Mouse (Mus musculus): ENCODE results near the gene Ccnl2. TPM values are rescaled to one million over a fixed set of nuclear protein-coding genes. Genes with fewer than 3 reads are reported as not detected.

Gene Ccnl2
- polyA plus RNA-seq (2017; shearing (Covaris generic)) = 336 TPM

GRCm38 (mm10) chr4:155811929-155812664, at the start of gene Ccnl2:
Ccnl2 (plus strand) TSS chr4:155812489.

GRCm38 (mm10) chr4:155774280-155774754, 38.0 kb upstream of the Ccnl2 start, which contains the start of gene Vwa1:
Vwa1 (minus strand) TSS chr4:155774698.

GRCm38 (mm10) chr4:155785819-155786218, 26.5 kb upstream of the Ccnl2 start, which contains the start of gene Tmem88b:
Tmem88b (minus strand) TSS chr4:155785874.

GRCm38 (mm10) chr4:155790021-155790489, 22.2 kb upstream of the Ccnl2 start, which contains the start of gene Ankrd65:
Ankrd65 (plus strand) TSS chr4:155790439.

GRCm38 (mm10) chr4:155802741-155803339, 9.4 kb upstream of the Ccnl2 start, which contains the start of gene Mrpl20:
Mrpl20 (plus strand) TSS chr4:155802878.

GRCm38 (mm10) chr4:155831205-155831766, 19.0 kb downstream of the Ccnl2 start, which contains the start of gene Aurkaip1:
Aurkaip1 (plus strand) TSS chr4:155831272.

GRCm38 (mm10) chr4:155839483-155839910, 27.2 kb downstream of the Ccnl2 start, which contains the start of gene Mxra8:
Mxra8 (plus strand) TSS chr4:155839680.

GRCm38 (mm10) chr4:155846871-155847578, 34.7 kb downstream of the Ccnl2 start, which contains the start of gene Dvl1:
Dvl1 (plus strand) TSS chr4:155847402.

GRCm38 (mm10) chr4:155863001-155863400, 50.7 kb downstream of the Ccnl2 start, which contains the start of gene Tas1r3:
Tas1r3 (minus strand) TSS chr4:155863362.

GRCm38 (mm10) chr4:155869317-155870033, 57.2 kb downstream of the Ccnl2 start, which contains the start of the genes Cptp and Ints11:
Cptp (minus strand) TSS chr4:155869440.
Ints11 (plus strand) TSS chr4:155869546.

Other genes with a start within 250 kb of the Ccnl2 start
- 25.6 TPM for gene Slc35e2, start 211.1 kb upstream of the Ccnl2 start, polyA plus RNA-seq (2017; shearing (Covaris generic))
- 793 TPM for gene Cdk11b, start 187.6 kb upstream of the Ccnl2 start, polyA plus RNA-seq (2017; shearing (Covaris generic))
- not detected for gene Gm10563, start 167.1 kb upstream of the Ccnl2 start, polyA plus RNA-seq (2017; shearing (Covaris generic))
- gene Mmp23, start 159.1 kb upstream of the Ccnl2 start, polyA plus RNA-seq (2017; shearing (Covaris generic)) = not detected
- gene Mib2, start 143.3 kb upstream of the Ccnl2 start, polyA plus RNA-seq (2017; shearing (Covaris generic)) = 48.6 TPM
- gene Fndc10, start 118.1 kb upstream of the Ccnl2 start, polyA plus RNA-seq (2017; shearing (Covaris generic)) = 11.6 TPM
- gene Ssu72, start 107.7 kb upstream of the Ccnl2 start, polyA plus RNA-seq (2017; shearing (Covaris generic)) = 83.3 TPM
- gene Tmem240, start 77.7 kb upstream of the Ccnl2 start, polyA plus RNA-seq (2017; shearing (Covaris generic)) = 0.11 TPM
- gene Atad3a, start 51.4 kb upstream of the Ccnl2 start, polyA plus RNA-seq (2017; shearing (Covaris generic)) = 69.8 TPM
- 0.14 TPM for gene Vwa1, start 37.8 kb upstream of the Ccnl2 start, polyA plus RNA-seq (2017; shearing (Covaris generic))
- not detected for gene Tmem88b, start 26.6 kb upstream of the Ccnl2 start, polyA plus RNA-seq (2017; shearing (Covaris generic))
- gene Ankrd65, start 22.1 kb upstream of the Ccnl2 start, polyA plus RNA-seq (2017; shearing (Covaris generic)) = not detected
- gene Mrpl20, start 9.6 kb upstream of the Ccnl2 start, polyA plus RNA-seq (2017; shearing (Covaris generic)) = 52.7 TPM
- 103 TPM for gene Aurkaip1, start 18.8 kb downstream of the Ccnl2 start, polyA plus RNA-seq (2017; shearing (Covaris generic))
- 1.7 TPM for gene Mxra8, start 27.2 kb downstream of the Ccnl2 start, polyA plus RNA-seq (2017; shearing (Covaris generic))
- gene Dvl1, start 34.9 kb downstream of the Ccnl2 start, polyA plus RNA-seq (2017; shearing (Covaris generic)) = 78.2 TPM
- gene Tas1r3, start 50.9 kb downstream of the Ccnl2 start, polyA plus RNA-seq (2017; shearing (Covaris generic)) = 0.66 TPM
- 4.3 TPM for gene Cptp, start 57.0 kb downstream of the Ccnl2 start, polyA plus RNA-seq (2017; shearing (Covaris generic))
- gene Ints11, start 57.1 kb downstream of the Ccnl2 start, polyA plus RNA-seq (2017; shearing (Covaris generic)) = 58.5 TPM
- gene Pusl1, start 79.3 kb downstream of the Ccnl2 start, polyA plus RNA-seq (2017; shearing (Covaris generic)) = 29.1 TPM
- 29.0 TPM for gene Acap3, start 79.3 kb downstream of the Ccnl2 start, polyA plus RNA-seq (2017; shearing (Covaris generic))
- gene Ube2j2, start 131.3 kb downstream of the Ccnl2 start, polyA plus RNA-seq (2017; shearing (Covaris generic)) = 163 TPM
- 4.2 TPM for gene C1qtnf12, start 149.8 kb downstream of the Ccnl2 start, polyA plus RNA-seq (2017; shearing (Covaris generic))
- gene B3galt6, start 180.2 kb downstream of the Ccnl2 start, polyA plus RNA-seq (2017; shearing (Covaris generic)) = 7.5 TPM
- 443 TPM for gene Sdf4, start 180.4 kb downstream of the Ccnl2 start, polyA plus RNA-seq (2017; shearing (Covaris generic))
- 675 TPM for gene Tnfrsf4, start 201.4 kb downstream of the Ccnl2 start, polyA plus RNA-seq (2017; shearing (Covaris generic))
- gene Tnfrsf18, start 213.7 kb downstream of the Ccnl2 start, polyA plus RNA-seq (2017; shearing (Covaris generic)) = 435 TPM
- 0.27 TPM for gene Ttll10, start 246.9 kb downstream of the Ccnl2 start, polyA plus RNA-seq (2017; shearing (Covaris generic))